Mouse (Mus musculus): ENCODE measurements around the gene Tnfrsf14. TPM values are rescaled to one million over a fixed set of nuclear protein-coding genes. Genes with fewer than 3 reads are reported as not detected.

Gene Tnfrsf14
- polyA plus RNA-seq, 1 experiment from 2014 or later = not detected

- H3K9me3 ChIP-seq = no peaks in the 10 kb centered on the region
- peak within 1 kb of the TSS; percentile 82 for H3K4me3 ChIP-seq
- 0 out of 2 replicates have a peak, but pooled peaks cover 3% of the 10 kb centered on the region for H3K27me3 ChIP-seq
- peak within 1 kb of the TSS; percentile 83 for H3K9ac ChIP-seq (replicated peaks)
- peak within 1 kb of the TSS; percentile 96 for H3K27ac ChIP-seq (replicated peaks)
- ATAC-seq (replicated peaks) = peak; percentile 62
- under 1% methylated on average over 65 of the region's 65 CpGs for WGBS
- H3K4me1 ChIP-seq = peaks cover 80% of the 10 kb centered on the region
- H3K36me3 ChIP-seq = no peaks in the 10 kb centered on the region
- peak within 1 kb of the TSS; percentile 84 for H3K4me2 ChIP-seq (replicated peaks)
Measured at GRCm38 (mm10) chr4:154960690-154961225, 32.4 kb upstream of the Tnfrsf14 start, which contains the start of gene Hes5. TSS of gene Hes5 (plus strand) at chr4:154960923.

- H3K27me3 ChIP-seq = 0 out of 2 replicates have a peak, but pooled peaks cover 3% of the 10 kb centered on the region
- WGBS = 6% methylated on average over 20 of the region's 20 CpGs
- no peaks in the 10 kb centered on the region for H3K36me3 ChIP-seq
- H3K4me3 ChIP-seq = peak overlapping the region; percentile 82
- ATAC-seq (replicated peaks) = no peak
- H3K27ac ChIP-seq (replicated peaks) = peak overlapping the region; percentile 96
- H3K9me3 ChIP-seq = no peaks in the 10 kb centered on the region
- H3K4me2 ChIP-seq (replicated peaks) = peak overlapping the region; percentile 84
- peaks cover 74% of the 10 kb centered on the region for H3K4me1 ChIP-seq
- peak overlapping the region; percentile 83 for H3K9ac ChIP-seq (replicated peaks)
Measured at GRCm38 (mm10) chr4:154960021-154960689, 31.8 kb upstream of the Tnfrsf14 start.

GRCm38 (mm10) chr4:154958621-154959020 lies 30.3 kb upstream of the Tnfrsf14 start:
- Histone ChIP-seq H3K36me3 (no peaks in the 10 kb centered on the region), H3K4me1 (peaks cover 69% of the 10 kb centered on the region), H3K27me3 (0 out of 2 replicates have a peak, but pooled peaks cover 9% of the 10 kb centered on the region), H3K4me2 (replicated peaks) (peak overlapping the region; percentile 39; the same call in 1 of the 2 replicates), H3K9ac (replicated peaks) (no peak overlapping the region), H3K27ac (replicated peaks) (peak overlapping the region; percentile 73), H3K9me3 (no peaks in the 10 kb centered on the region), H3K4me3 (no peak overlapping the region; the same call in 1 of the 2 replicates)
- ATAC-seq (replicated peaks) = no peak
- WGBS = 6% methylated on average over 8 of the region's 8 CpGs

- peak; percentile 60 for ATAC-seq (replicated peaks)
- Histone ChIP-seq H3K4me1 (peaks cover 69% of the 10 kb centered on the region), H3K27ac (replicated peaks) (peak overlapping the region; percentile 73), H3K4me3 (peak overlapping the region; percentile 8), H3K36me3 (no peaks in the 10 kb centered on the region), H3K9ac (replicated peaks) (0 out of 2 replicates have a peak overlapping the region, but pooled peaks have one; percentile 20), H3K27me3 (0 out of 2 replicates have a peak, but pooled peaks cover 9% of the 10 kb centered on the region), H3K9me3 (no peaks in the 10 kb centered on the region), H3K4me2 (replicated peaks) (peak overlapping the region; percentile 39)
- WGBS = 1% methylated on average over 15 of the region's 15 CpGs
Measured at GRCm38 (mm10) chr4:154958171-154958570, 29.8 kb upstream of the Tnfrsf14 start.

- 27% methylated on average over 13 of the region's 13 CpGs for WGBS
Measured at GRCm38 (mm10) chr4:154957289-154957993, 29.1 kb upstream of the Tnfrsf14 start.

GRCm38 (mm10) chr4:154956604-154957003 lies 28.2 kb upstream of the Tnfrsf14 start:
- WGBS = 45% methylated on average over 9 of the region's 9 CpGs
- no peaks in the 10 kb centered on the region for H3K36me3 ChIP-seq
- no peaks in the 10 kb centered on the region for H3K9me3 ChIP-seq
- H3K9ac ChIP-seq (replicated peaks) = no peak overlapping the region
- no peak overlapping the region for H3K27ac ChIP-seq (replicated peaks)
- ATAC-seq (replicated peaks) = no peak
- H3K4me3 ChIP-seq = no peak overlapping the region
- H3K4me2 ChIP-seq (replicated peaks) = no peak overlapping the region
- H3K4me1 ChIP-seq = peaks cover 64% of the 10 kb centered on the region
- 0 out of 2 replicates have a peak, but pooled peaks cover 9% of the 10 kb centered on the region for H3K27me3 ChIP-seq

More at GRCm38 (mm10) chr4:154957289-154957993, 29.1 kb upstream of the Tnfrsf14 start:
- Histone ChIP-seq H3K4me1 (peaks cover 69% of the 10 kb centered on the region), H3K4me3 (no peak overlapping the region), H3K9me3 (no peaks in the 10 kb centered on the region), H3K9ac (replicated peaks) (no peak overlapping the region), H3K36me3 (no peaks in the 10 kb centered on the region), H3K4me2 (replicated peaks) (peak overlapping the region; percentile 39; the same call in 1 of the 2 replicates), H3K27ac (replicated peaks) (peak overlapping the region; percentile 73), H3K27me3 (0 out of 2 replicates have a peak, but pooled peaks cover 9% of the 10 kb centered on the region)
- no peak for ATAC-seq (replicated peaks)

- Histone ChIP-seq H3K4me1 (peaks cover 47% of the 10 kb centered on the region), H3K9me3 (no peaks in the 10 kb centered on the region), H3K36me3 (no peaks in the 10 kb centered on the region), H3K9ac (replicated peaks) (0 out of 2 replicates have a peak overlapping the region, but pooled peaks have one; percentile 19), H3K4me3 (no peak overlapping the region), H3K4me2 (replicated peaks) (peak overlapping the region; percentile 28), H3K27me3 (0 out of 2 replicates have a peak, but pooled peaks cover 9% of the 10 kb centered on the region), H3K27ac (replicated peaks) (peak overlapping the region; percentile 62)
- peak; percentile 49 for ATAC-seq (replicated peaks)
- 1% methylated on average over 26 of the region's 26 CpGs for WGBS
Measured at GRCm38 (mm10) chr4:154952461-154953241, 24.3 kb upstream of the Tnfrsf14 start.

GRCm38 (mm10) chr4:154949589-154949982 lies 21.2 kb upstream of the Tnfrsf14 start:
- Histone ChIP-seq H3K9ac (replicated peaks) (0 out of 2 replicates have a peak overlapping the region, but pooled peaks have one; percentile 19), H3K4me3 (0 out of 2 replicates have a peak overlapping the region, but pooled peaks have one; percentile 5), H3K36me3 (no peaks in the 10 kb centered on the region), H3K4me2 (replicated peaks) (peak overlapping the region; percentile 31), H3K27me3 (0 out of 2 replicates have a peak, but pooled peaks cover 1% of the 10 kb centered on the region), H3K4me1 (peaks cover 49% of the 10 kb centered on the region), H3K27ac (replicated peaks) (peak overlapping the region; percentile 89), H3K9me3 (no peaks in the 10 kb centered on the region)
- 1% methylated on average over 16 of the region's 16 CpGs for WGBS
- no peak for ATAC-seq (replicated peaks)

GRCm38 (mm10) chr4:154948940-154949588 lies 20.7 kb upstream of the Tnfrsf14 start:
- Histone ChIP-seq H3K4me1 (peaks cover 49% of the 10 kb centered on the region), H3K27me3 (no peaks in the 10 kb centered on the region), H3K27ac (replicated peaks) (peak overlapping the region; percentile 89), H3K36me3 (no peaks in the 10 kb centered on the region), H3K9me3 (no peaks in the 10 kb centered on the region), H3K9ac (replicated peaks) (0 out of 2 replicates have a peak overlapping the region, but pooled peaks have one; percentile 19), H3K4me2 (replicated peaks) (peak overlapping the region; percentile 31), H3K4me3 (no peak overlapping the region)
- 20% methylated on average over 6 of the region's 6 CpGs for WGBS
- ATAC-seq (replicated peaks) = no peak; the same call in 1 of the 2 replicates

- Histone ChIP-seq H3K9me3 (no peaks in the 10 kb centered on the region), H3K27me3 (no peaks in the 10 kb centered on the region), H3K4me2 (replicated peaks) (peak overlapping the region; percentile 6; the same call in 1 of the 2 replicates), H3K4me1 (peaks cover 44% of the 10 kb centered on the region), H3K36me3 (no peaks in the 10 kb centered on the region), H3K4me3 (no peak overlapping the region), H3K9ac (replicated peaks) (no peak overlapping the region), H3K27ac (replicated peaks) (peak overlapping the region; percentile 89)
- ATAC-seq (replicated peaks) = peak; percentile 71
- 23% methylated on average over 14 of the region's 14 CpGs for WGBS
Measured at GRCm38 (mm10) chr4:154948066-154948939, 19.9 kb upstream of the Tnfrsf14 start.

Measured in forebrain, embryonic 15.5 days (tissue).